Mouse (Mus musculus): ENCODE results near the gene Tmem123.

The Tmem123 gene

DNA sequence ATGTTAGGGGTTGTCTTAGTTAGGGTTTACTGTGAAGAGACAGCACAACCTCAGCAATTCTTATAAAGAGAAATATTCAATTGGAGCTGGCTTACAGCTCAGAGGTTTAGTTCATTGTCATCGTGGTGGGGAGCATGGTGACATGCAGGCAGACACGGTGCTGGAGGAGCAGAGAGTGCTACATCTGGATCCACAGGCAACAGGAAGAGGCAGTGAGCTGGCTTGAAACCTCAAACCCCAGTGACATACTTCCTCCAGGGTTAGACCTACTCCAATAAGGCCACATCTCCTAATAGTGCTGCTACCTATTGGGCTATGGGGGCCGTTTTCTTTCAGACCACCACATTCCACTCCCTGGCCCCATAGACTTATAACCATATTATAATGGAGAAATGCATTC, 12.1 kb downstream of the Tmem123 start:
- no peak for DNase-seq

DNA sequence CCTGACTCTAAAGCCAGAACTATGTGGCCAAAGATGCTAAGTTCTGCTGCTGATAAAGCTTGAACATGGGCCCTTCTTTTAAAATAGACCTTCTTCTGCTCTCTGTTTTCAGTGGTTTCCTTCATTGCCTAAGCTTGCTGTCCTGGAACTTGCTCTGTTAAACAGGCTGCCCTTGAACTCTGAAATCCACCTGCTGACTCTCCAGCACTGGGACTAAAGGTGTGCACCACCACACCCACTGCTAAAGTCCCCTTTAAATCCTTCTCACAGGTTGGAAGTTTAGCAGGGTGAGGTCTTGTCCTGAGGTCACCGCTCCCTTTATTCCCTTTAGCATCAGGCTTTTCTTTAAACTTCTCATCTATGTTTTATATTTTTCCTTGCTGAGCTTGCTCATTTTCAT, 13.1 kb downstream of the Tmem123 start:
- no peak for DNase-seq

DNA sequence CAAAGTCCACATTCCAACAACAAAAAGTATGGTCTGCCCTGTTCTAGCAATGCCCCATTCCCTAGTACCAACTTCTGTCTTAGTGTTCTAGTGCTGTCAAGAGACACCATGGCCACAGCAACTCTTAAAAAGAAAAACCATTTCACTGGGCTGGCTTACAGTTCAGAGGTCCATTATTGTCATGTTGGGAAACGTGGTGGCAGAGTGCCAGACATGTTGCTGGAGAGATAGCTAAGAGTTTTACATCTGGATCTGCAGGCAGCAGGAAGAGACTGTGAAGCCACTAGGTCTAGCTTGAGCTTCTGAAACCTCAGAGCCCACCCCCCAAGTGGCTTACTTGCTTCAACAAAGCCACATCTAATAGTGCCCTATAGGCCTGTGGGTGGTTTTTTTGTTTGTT, 13.8 kb downstream of the Tmem123 start:
- DNase-seq = no peak

DNA sequence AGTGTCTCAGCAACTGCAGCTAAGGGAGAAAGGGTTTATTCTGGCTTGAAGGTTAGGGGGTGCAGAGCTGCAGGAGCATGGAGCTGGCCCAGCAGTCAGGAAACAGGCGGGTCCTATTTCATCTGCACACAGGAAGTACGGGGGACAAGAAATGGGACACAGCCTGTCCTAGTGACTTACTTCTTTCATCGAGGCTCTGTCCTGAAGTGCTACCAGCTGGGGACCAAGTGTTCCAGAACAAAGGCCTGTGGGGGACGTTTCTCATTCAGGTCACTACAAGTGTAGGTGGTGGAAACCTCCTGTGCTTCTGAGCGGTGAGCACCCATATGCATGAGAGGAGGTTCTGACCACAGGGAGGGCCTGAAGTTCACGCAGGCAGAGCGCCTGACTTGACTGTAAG, 14.9 kb downstream of the Tmem123 start:
- no peak for DNase-seq

DNA sequence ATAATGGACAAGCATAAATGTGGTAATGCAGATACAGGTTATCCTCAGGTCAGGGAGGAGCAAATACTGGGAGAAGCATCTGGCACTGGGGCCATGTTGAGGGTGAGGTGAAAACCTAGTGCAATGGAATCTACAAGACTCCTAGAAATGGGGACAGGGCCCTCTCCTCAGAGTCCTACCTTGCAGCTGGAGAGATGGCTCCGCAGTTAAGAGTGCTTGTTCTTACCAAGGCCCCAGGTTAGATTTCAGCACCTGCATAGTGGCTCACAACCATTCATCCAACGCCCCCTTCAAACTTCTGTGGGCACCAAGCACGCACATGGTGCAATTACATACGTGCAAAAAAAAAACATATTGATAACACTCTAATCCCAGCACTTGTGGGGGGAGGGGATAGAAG, 15.9 kb downstream of the Tmem123 start:
- DNase-seq = no peak

DNA sequence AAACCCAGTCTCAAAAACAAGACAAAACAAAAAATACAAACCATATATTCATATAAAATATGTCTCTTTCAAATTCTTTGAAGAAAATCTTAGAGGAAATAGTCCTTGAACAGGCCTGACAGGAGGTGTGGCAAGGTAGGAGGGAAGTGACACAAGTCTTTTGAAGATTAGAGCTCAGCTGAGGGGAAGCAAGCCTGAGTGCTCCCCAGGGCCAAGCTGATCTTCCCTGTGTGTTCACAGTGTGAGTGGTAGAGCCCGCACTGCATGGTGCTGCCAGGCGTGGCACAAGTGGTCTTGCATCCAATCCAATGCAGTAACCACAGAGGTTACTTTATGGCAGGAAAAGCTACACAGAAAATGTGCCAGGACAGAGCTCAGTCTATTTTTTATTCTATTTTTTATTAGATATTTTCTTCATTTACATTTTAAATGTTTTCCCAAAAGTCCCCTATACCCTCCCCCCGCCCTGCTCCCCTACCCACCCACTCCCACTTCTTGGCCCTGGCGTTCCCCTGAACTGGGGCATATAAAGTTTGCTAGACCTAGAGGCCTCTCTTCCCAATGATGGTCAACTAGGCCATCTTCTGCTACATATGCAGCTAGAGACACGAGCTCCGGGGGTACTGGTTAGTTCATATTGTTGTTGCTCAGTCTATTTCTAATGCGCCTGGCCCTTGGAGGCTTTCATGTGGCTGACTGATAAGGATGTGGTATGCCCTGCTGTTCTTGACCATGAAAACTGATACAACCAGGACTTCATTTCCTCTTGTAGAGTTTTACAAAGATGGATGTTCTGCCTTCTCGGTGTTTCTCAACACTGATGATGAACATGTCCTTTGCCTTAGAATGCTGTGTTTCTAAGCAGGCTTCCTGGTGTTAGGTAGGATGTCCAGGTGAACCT, 16.7 kb downstream of the Tmem123 start:
- no peak for DNase-seq

DNA sequence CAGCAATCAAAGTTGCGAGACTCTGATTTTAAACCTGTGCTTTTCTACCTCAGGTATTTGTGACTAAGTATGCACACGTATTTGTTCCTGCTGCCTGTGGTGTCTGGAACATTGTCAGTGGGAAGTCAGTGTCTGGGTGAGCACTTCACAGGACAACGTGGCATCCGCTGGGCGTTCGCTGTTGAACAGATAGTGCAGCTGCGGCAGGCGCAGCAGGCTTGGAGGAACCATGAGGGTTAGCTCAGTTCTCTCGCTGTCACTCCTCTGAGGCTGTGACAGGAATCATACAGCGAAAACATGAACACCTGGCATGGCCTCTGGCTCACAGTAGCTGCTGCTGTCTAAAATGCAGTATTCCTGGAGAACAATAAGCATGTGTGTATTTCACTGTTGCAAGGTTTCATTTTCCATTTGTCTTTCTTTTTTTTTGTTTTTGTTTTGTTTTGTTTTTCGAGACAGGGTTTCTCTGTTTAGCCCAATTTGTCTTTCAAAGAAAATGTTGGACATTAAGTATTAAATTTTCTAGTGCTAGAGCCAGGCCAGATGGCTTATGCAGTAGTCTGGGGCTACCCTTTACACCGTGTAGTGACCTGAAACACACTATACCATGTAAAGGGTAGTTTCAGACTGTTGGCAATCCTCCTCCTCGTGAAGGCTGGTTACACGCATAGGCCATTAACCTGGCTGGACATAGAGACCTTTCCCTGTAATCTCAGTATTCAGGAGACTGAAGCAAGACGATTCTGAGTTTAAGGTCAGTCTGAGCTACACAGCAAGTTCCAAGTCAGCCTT, 20.2 kb downstream of the Tmem123 start:
- no peak for DNase-seq

DNA sequence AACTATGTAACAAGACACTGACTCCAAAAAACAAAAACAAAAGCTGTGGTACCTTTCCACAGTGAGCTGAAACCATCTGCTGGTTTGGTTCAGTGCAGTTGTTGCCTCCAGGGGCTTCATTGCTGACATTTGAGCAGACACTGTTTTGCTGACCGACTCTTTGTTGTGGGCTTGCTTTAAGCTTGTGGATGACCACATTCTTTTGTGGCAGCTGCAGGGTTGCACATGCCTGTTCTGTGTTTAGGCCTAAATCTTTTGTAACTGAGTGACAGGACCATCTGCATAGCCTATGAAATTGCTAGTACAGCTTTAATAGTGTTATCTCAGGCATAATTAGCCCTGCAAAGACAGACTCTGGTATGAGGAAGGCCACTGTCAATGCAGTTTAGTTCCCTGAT, 20.8 kb downstream of the Tmem123 start:
- DNase-seq = no peak

DNA sequence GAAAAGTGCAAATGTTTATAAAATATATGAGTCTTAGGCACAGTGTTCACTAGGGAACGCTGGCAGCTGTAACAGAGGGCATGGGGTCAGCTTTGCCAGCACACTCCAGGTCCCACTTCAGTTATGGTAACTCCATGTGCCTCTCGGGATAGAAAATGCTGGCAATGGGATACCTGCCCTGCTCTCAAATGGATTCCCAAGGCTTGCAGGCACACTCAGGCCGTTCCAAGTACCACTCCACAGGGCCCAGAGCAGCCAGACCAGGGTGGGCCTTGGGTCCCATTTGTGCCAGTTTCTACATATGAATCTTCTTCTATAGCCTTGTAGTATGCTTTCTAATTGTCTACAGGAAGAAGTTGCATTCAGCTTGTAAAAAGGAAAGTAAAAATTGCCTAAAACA, 21.6 kb downstream of the Tmem123 start:
- DNase-seq = no peak

DNA sequence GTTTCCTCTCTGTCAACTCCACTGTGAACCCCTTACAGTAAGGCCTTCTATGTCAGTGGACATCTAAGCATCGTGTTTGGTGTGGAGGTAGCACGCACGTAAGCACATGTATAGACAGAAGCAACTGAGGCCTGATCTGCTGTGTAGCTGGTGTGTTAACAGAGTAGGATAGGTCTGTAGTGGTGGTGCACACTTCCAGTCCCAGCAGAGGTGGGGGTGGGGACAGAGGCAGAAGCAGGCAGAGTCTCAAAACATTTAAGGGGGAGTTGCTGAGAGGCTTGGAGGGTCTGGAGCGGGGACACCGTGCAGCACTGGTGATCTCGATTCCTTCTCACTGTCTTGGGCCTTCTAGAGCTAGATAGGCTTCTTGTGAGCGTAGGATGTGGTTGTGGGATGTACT, 22.2 kb downstream of the Tmem123 start:
- no peak for DNase-seq

DNA sequence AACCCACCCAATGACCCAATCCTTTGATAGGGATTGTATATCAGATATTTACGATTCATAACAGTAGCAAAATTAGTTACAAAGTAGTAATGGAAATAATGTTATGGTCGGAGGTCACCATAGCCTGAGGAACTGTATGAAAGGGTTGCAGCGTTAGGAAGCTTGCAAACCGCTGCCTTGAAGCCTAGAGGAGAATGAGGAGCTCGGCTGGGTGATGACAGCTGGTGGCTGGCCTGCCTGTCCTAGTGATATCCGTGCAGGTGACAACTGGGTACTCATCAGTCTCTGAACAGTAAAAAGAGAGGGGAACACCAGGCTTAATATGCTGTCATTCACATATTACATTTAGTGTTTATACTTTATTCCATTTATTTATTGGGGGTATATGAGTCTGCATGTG, 24.6 kb downstream of the Tmem123 start:
- DNase-seq = no peak

DNA sequence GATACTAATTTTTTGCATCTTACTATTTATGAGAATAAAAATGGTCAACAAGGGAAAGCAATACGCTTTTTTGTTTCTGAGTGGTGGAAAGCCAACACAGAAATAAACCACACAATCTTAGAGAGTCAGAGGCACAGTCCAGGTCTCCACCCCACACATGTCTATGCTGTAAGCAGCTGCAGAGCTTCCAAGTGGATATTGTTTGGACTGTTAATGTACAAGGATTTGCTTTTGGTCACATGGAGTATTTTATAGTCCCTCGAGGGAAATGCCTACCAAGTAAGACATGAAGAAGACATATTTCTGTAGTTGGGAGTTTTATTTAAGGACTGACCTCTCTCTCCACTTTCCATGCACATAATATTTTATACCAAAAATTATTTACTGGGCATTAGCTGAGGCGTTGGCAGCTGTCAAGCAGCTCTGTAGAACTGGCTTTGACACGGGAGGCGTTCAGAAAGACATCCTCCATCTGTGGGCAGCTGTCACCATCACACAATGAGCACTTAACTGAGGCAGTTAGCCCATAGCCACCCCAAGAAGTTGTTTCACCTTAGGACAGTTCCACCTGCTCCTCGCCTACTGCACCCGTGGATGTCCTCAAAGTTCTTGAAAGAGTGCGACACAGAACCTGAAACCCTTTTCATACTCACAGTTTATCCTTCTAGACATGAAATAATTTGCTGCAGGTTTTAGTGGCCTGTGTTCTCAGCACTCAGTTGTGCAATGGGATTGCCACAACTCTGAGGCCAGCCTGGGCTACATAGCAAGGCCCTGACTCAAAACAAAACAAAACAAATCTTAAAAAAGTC, 26.1 kb downstream of the Tmem123 start:
- no peak for DNase-seq

DNA sequence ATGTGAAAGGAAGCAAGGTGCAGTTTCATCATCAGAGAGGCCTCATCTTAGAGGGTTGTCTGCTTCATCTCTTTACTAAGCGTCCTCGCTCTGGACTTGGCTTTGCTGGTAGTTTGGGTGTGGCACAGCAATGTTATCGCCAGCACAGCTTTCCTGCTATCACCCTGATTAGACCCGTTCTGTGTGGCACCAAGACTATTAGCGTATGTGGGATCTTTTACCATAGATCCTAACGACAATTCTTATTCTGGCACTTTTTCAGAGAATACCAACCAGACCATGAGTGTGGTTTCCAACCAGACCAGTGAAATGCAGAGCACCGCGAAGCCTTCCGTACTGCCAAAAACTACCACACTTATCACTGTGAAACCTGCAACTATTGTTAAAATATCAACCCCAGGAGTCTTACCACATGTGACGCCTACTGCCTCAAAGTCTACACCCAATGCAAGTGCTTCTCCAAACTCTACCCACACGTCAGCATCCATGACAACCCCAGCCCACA, 26.8 kb downstream of the Tmem123 start:
- no peak for DNase-seq

DNA sequence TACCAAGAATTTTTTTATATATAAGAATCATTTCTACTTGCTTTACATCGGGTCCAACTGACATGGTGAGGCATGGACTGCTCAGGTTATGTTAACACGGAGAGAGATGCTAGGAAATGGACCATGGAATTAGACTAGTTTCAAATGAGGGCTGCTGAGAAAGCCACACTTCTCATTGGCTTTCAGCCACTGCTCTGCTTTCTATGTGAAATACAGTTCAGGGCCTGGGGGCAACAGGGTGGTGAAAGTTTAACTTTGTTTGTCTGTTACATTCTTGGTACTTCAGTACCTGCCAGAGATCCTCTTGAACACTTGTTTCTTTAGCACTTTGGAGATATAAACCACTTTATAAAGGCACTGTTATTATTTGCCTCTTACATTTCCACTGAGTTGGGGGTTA, 29.7 kb downstream of the Tmem123 start:
- no peak for DNase-seq

DNA sequence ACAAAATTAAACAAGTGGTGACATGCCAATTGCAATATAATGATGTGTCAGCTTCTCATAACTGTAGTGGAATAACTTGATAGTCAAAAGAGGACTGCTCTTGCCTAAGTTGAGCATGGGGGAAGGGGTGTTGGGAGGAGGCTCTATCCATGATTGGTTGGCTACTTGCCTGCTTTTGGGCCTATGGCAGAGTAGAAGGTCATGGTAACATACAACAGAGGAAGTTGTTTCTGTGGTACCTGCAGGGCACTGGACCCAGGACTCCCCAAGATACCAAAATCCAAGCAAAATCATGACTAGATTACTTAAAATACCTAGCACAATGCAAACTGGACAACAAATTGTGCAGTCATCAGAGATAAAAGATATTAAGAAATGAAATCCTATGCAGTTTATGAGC, 31.7 kb downstream of the Tmem123 start:
- DNase-seq = no peak

DNA sequence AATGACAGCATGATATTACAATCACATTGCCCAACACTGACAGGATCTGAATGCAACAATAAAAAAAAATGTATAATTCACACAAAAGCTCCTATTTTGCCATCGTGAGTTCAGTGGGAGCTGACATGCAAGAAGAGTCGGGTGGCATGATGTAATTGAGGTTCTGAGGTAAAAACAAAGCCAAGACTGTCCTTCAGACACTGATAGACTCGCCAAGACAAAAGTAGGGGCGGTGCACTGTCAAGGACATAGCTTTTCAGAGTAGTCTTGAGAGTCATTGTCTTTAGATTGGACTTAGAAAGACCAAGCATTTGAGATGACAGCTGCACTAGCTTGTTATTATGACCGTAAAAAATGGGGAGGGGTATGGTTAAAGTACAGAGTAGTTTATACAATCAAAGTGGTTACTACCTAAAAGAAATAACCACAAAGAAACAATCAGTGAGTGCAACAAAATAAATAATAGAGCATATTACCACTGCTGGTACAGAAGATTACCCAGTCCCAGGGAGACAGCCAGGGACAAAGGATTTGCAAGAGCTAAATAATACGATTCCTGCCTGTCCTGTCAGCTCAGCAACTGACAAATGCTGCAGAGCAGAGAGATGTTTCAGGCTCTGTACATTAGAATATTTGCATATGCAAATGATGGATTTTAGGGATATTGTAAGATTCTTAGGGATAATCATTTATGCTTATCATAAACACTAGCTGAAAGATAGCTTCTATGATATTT, 32.5 kb downstream of the Tmem123 start:
- DNase-seq = no peak

DNA sequence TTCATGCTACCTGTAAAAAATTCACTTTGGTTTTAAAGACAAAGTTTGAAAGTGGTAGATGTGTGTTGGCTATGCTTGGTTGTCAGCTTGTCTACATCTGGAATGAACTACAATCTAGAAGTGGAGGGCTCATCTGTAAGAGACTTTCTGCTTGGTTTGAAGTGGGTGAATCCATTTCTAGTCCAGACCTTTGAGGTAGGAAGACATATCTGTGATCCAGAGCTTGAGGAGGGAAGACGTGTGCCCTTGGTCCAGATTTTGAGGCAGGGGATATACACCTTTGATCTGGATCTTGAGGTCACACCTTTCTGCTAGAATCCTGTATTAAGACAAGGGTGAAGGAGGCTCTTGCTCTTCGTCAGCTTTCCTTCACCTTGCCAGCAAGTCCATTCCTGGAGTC, 33.7 kb downstream of the Tmem123 start:
- no peak for DNase-seq

DNA sequence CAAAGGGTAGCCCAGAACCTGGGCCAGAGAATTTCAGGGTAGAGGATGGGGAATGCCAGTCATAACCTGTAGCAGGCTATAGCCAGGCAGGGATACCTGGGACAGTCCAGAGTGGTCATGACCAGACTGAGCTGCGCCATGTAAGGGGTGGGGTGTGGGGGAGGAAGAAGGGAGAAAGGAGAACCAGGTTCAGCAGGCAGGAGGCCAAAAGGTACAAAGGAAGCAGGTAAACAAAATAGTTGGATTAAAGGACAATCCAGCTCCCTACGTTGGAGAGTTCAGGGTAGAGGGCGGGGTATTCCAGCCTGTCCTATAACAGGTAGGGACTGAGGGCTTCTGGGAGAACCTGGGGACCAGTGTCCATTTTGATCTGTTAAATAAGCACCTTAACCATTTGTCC, 34.7 kb downstream of the Tmem123 start:
- DNase-seq = no peak

DNA sequence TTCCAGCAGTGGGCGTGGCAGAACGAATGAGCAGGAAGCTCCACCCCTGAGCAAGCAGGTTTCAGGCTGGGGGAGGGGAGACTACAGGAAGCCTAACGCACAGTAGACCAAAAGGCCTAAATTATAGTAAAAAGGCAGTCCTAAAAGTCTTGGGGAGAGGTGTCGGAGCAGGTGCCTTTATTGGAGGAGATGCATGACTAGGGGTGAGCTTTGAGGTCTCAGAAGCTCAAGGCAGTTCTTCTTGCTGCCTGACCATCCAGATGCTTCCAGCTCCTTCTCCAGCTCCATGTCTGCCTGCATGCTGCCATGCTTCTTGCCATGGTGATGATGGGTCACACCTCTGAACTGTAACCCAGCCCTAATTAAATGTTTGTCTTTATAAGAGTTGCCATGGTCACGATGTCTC, 41.3 kb downstream of the Tmem123 start:
- no peak for DNase-seq

DNA sequence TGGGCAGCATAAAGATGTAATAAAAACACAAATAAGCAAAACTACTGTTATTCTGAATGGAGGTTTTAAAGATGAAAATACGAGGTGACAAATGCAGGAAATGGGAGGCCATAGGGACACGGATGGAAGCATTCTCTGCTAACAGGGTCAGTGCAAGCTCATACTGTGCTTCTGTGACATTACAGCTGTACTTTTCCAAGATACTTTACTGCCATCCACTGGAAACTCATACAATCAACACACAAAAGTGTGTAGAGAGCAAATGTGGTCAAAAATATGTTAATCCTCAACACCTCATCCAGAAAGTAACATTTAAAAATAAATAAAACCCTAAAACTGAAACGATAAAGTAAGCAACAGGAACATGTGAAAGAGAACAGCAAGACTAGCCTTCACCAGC, 58.9 kb downstream of the Tmem123 start:
- DNase-seq = no peak

DNA sequence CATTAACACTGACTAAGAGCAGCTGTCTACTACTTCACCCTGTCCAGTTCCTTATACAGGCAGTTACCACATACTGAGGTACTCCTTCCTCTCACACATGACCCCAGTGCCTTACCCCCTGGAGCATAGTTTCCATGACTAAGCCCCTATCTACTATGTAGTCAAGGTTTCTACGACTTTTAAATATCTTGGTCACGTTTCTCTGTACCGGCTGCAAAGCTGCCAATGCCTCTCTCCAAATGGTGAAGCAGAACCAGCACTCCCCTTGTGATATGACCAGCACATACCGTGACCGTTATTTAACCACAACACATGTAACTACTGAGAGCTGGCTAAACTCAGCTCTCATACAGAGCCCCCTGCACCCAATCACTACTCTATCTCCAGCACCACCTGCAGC, 61.1 kb downstream of the Tmem123 start:
- DNase-seq = no peak

DNA sequence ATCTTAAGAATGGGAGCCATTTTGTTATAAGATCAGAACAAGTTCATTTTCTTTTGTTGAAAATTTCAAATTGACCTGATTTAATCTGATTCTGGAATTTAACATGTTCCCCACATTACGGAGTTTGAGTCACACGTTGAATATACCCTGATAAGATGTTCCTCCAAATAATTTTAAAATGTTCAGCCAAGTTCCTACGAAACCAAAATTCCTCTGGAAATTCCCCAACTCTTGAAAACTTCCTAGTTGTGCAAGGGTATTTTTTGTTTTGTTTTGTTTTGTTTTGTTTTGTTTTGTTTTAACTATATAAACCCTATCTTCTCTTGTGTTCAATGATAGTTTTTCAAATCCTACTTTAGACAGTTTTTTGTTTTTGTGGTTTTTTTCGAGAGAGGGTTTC, 64.9 kb downstream of the Tmem123 start:
- DNase-seq = no peak

Data from cerebellum, adult 11 months (tissue).